In the genomic region with DNA sequence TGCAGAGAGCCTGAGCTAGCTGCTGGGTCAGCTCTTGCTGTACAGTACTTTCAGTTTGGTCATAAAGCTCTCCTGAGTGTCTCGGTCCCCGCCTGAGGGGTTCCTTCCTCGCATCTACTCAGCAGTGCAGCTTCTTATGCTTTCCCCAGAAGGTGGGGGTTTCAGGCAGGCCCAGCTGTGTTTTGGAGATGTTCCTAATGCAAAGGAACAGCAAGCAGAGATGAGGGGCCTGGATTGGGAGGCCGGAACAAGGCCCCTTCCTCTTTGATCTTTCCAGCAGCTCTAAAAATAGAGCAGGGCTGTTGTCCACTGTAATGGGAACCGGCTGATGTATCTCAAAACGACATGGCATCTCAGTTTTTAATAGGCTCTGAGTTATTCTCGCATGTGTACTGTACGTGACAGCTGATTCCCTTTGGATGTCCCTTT, we compare ENCODE assay signal across 9 mouse cellular contexts.
A peak's percentile ranks its signal among the peaks of the same experiment; 100 is the strongest.
DNase-seq lines count a peak whose midpoint lies in the region; ATAC-seq lines count a peak whose summit lies in the region.
"Had no signal": no experiment of that assay in that cellular context is flagged by ENCODE, and none has a peak within 500 bp of the region (broad histone marks: within the 10 kb centered on the region; RNA-seq: fewer than 3 reads in every experiment).

No protein-coding gene starts in this region.

- no peaks in the 10 kb centered on the region for H3K9me3 ChIP-seq in intestine, embryonic 14.5 days (ENCODE audit: control insufficient read depth, low read length)
- H3K9me3 ChIP-seq in neural tube, embryonic 13.5 days, result no peaks in the 10 kb centered on the region

- peak; percentile 33; the same call in 1 of the 2 replicates for ATAC-seq in intestine, embryonic 14.5 days (replicated peaks; ENCODE audit: low FRiP score, low TSS enrichment, low read depth)
- 0 out of 2 replicates have a peak, but pooled peaks have one; percentile 6 for ATAC-seq in neural tube, embryonic 13.5 days (ENCODE audit: low read depth)
- ATAC-seq in granulocyte monocyte progenitor cell, adult 5-6 weeks (replicated peaks; ENCODE audit: poor library complexity, severe bottlenecking), result no peak

- 28% methylated on average over 8 of the region's 8 CpGs for WGBS in intestine, embryonic 14.5 days
- 58% methylated on average over 8 of the region's 8 CpGs for WGBS in neural tube, embryonic 13.5 days

- DNase-seq in heart, adult 11 months, result peak; percentile 72
- DNase-seq in heart, adult 9 months (ENCODE audit: low spot score in 2 of 2), result no peak
- DNase-seq in kidney, postnatal 14 days, result peak; percentile 29
- no peak for DNase-seq in kidney, adult 18-20 months
- no peak for DNase-seq in intestine, embryonic 14.5 days (ENCODE audit: low spot score)
- DNase-seq in thymus, postnatal 10 days (ENCODE audit: low spot score in 2 of 2), result no peak
- DNase-seq: thymus, postnatal 36 days had no signal

- H3K4me3 ChIP-seq in intestine, embryonic 14.5 days (ENCODE audit: low read depth, low read length), result no peak overlapping the region
- H3K4me3 ChIP-seq in neural tube, embryonic 13.5 days, result no peak overlapping the region

- 0 out of 2 replicates have a peak overlapping the region, but pooled peaks have one; percentile 17 for H3K4me2 ChIP-seq in intestine, embryonic 14.5 days (ENCODE audit: low read length)
- H3K4me2 ChIP-seq in neural tube, embryonic 13.5 days, result no peak overlapping the region

- peaks cover 26% of the 10 kb centered on the region for H3K4me1 ChIP-seq in intestine, embryonic 14.5 days (replicated peaks; ENCODE audit: control insufficient read depth, insufficient read depth, low read length)
- peaks cover 27% of the 10 kb centered on the region for H3K4me1 ChIP-seq in neural tube, embryonic 13.5 days (replicated peaks)

- no peaks in the 10 kb centered on the region for H3K27me3 ChIP-seq in intestine, embryonic 14.5 days (replicated peaks; ENCODE audit: control insufficient read depth, insufficient read depth, low read length)
- H3K27me3 ChIP-seq in neural tube, embryonic 13.5 days, result no peaks in the 10 kb centered on the region

- no peak overlapping the region for H3K9ac ChIP-seq in intestine, embryonic 14.5 days (ENCODE audit: low read length)
- peak overlapping the region; percentile 41 for H3K9ac ChIP-seq in neural tube, embryonic 13.5 days

- no peaks in the 10 kb centered on the region for H3K36me3 ChIP-seq in intestine, embryonic 14.5 days (ENCODE audit: control insufficient read depth, insufficient read depth, low read length)
- no peaks in the 10 kb centered on the region for H3K36me3 ChIP-seq in neural tube, embryonic 13.5 days

- H3K27ac ChIP-seq in intestine, embryonic 14.5 days (ENCODE audit: low read depth), result peak overlapping the region; percentile 5; the same call in 1 of the 2 replicates
- 0 out of 2 replicates have a peak overlapping the region, but pooled peaks have one; percentile 18 for H3K27ac ChIP-seq in neural tube, embryonic 13.5 days (replicated peaks)

Comparison
In these comparisons a context has a peak if more than half of its experiments do, and no peak if none do; other contexts are left out.
1. DNase-seq: peak in heart, adult 11 months (single experiment) and kidney, postnatal 14 days (single experiment); none in heart, adult 9 months (0 of 2), kidney, adult 18-20 months (single experiment), intestine, embryonic 14.5 days (single experiment) and thymus, postnatal 10 days (0 of 2).